Mouse (Mus musculus): ENCODE results near the gene Cd22.

GRCm38 (mm10) chr7:30842092-30842491 is 38.0 kb downstream of the Cd22 start:
- no peak for TF ChIP-seq PAX5 (IDR thresholded peaks at IDR 0.05; ENCODE audit: low read length)
- TF ChIP-seq UBTF (IDR thresholded peaks at IDR 0.05; ENCODE audit: low read depth, low read length), result no peak
- peak; percentile 78 for TF ChIP-seq EP300 (IDR thresholded peaks at IDR 0.05; ENCODE audit: low read length)
- no peak for TF ChIP-seq MAFK (IDR thresholded peaks at IDR 0.05; ENCODE audit: insufficient replicate concordance, low read length)
- TF ChIP-seq POLR2A (IDR thresholded peaks at IDR 0.05; ENCODE audit: low read depth, low read length), result no peak
- no peak for TF ChIP-seq CTCF (conservative IDR thresholded peaks at IDR 0.05 in 1 of 2, IDR thresholded peaks at IDR 0.05 in 1 of 2; ENCODE audit: low read depth in 2 of 2, low read length in 2 of 2)
- TF ChIP-seq ZC3H11A (IDR thresholded peaks at IDR 0.05; ENCODE audit: low read depth, low read length), result no peak

All from CH12.LX (cell line).